Mouse (Mus musculus) liver, embryonic 16.5 days (tissue): ENCODE measurements around the gene 9230104L09Rik. TPM values are rescaled to one million over a fixed set of nuclear protein-coding genes. Genes with fewer than 3 reads are reported as not detected.

Experiments used
- ATAC-seq: fragments of 200-750 bp; cut with Nextera tagmentation; 2 replicates; pipeline ENCODE4 v1.8.0; 2017; ENCODE audit warnings: low read depth, mild to moderate bottlenecking, moderate number of reproducible peaks, moderate library complexity
- H3K27ac ChIP-seq: fragments of 300-500 bp; sonication (generic); 2 replicates; pipeline ENCODE4 v1.5.1; 2014; ENCODE audit warnings: mild to moderate bottlenecking, low read length
- H3K27me3 ChIP-seq: fragments of 300-500 bp; sonication (generic); 2 replicates; pipeline ENCODE4 v1.6.1; 2014; ENCODE audit warnings: low read depth, low read length, mixed read lengths; ENCODE audit not compliant: control insufficient read depth, insufficient read depth
- H3K36me3 ChIP-seq: fragments of 300-500 bp; sonication (generic); 2 replicates; pipeline ENCODE4 v1.6.1; 2014; ENCODE audit warnings: mild to moderate bottlenecking; ENCODE audit not compliant: control insufficient read depth, insufficient read depth
- H3K4me1 ChIP-seq: fragments of 300-500 bp; sonication (generic); 2 replicates; pipeline ENCODE4 v1.6.1; 2014; ENCODE audit warnings: low read depth, low read length, mixed read lengths; ENCODE audit not compliant: control insufficient read depth
- H3K4me2 ChIP-seq: fragments of 300-500 bp; sonication (generic); 2 replicates; pipeline ENCODE4 v1.6.1; 2014; ENCODE audit warnings: low read depth, low read length, mixed read lengths
- H3K4me3 ChIP-seq: fragments of 300-500 bp; sonication (generic); 2 replicates; pipeline ENCODE4 v1.5.1; 2014; ENCODE audit warnings: low read depth, mild to moderate bottlenecking, low read length
- H3K9ac ChIP-seq: fragments of 300-500 bp; sonication (generic); 2 replicates; pipeline ENCODE4 v1.6.1; 2014; ENCODE audit warnings: low read depth, low read length
- H3K9me3 ChIP-seq: fragments of 300-500 bp; sonication (generic); replicated peaks from 2 replicates; pipeline ENCODE4 v1.6.1; 2016; ENCODE audit warnings: low read length; ENCODE audit not compliant: control insufficient read depth
- WGBS: fragments of 180-500 bp; shearing (Covaris S2); extraction: QIAGEN DNeasy Blood & Tissue Kit; methylation state at CpG from one replicate; pipeline ENCODE4 v1.1.7; 2014; ENCODE audit not compliant: insufficient replicate concordance; 5-methylcytosine and 5-hydroxymethylcytosine counted together
- polyA plus RNA-seq: library from polyadenylated mRNA; unstranded; fragments of >200 nt; fragmentation: Nextera tagmentation; extraction: Ambion mirVana; gene quantifications from 2 replicates; pipeline ENCODE4 v1.2.1, GENCODE M21; 2015

9230104L09Rik gene
- polyA plus RNA-seq, 1 experiment from 2014 or later: not detected

GRCm38 (mm10) chr2:148868959-148869358 is 4.1 kb upstream of the 9230104L09Rik start:
- no peak for ATAC-seq
- no peak overlapping the region for H3K9ac ChIP-seq

GRCm38 (mm10) chr2:148861693-148862092 is 3.1 kb downstream of the 9230104L09Rik start:
- Histone ChIP-seq H3K4me1 (no peaks in the 10 kb centered on the region), H3K27ac (no peak overlapping the region), H3K27me3 (no peaks in the 10 kb centered on the region), H3K4me3 (no peak overlapping the region), H3K4me2 (no peak overlapping the region), H3K9ac (no peak overlapping the region), H3K9me3 (no peaks in the 10 kb centered on the region), H3K36me3 (no peaks in the 10 kb centered on the region)
- no peak for ATAC-seq

More at GRCm38 (mm10) chr2:148868959-148869358, 4.1 kb upstream of the 9230104L09Rik start:
- H3K4me1 ChIP-seq: peaks cover 1% of the 10 kb centered on the region
- no peak overlapping the region for H3K4me2 ChIP-seq
- no peak overlapping the region for H3K27ac ChIP-seq
- no peaks in the 10 kb centered on the region; the same call in 1 of the 2 replicates for H3K36me3 ChIP-seq
- H3K27me3 ChIP-seq: no peaks in the 10 kb centered on the region
- H3K4me3 ChIP-seq: no peak overlapping the region
- WGBS: 27% methylated on average over 1 of the region's 1 CpGs
- no peaks in the 10 kb centered on the region for H3K9me3 ChIP-seq

- Histone ChIP-seq H3K4me1 (no peaks in the 10 kb centered on the region), H3K27me3 (no peaks in the 10 kb centered on the region), H3K27ac (no peak overlapping the region), H3K36me3 (no peaks in the 10 kb centered on the region), H3K9ac (no peak overlapping the region), H3K4me3 (no peak overlapping the region), H3K9me3 (no peaks in the 10 kb centered on the region), H3K4me2 (no peak overlapping the region)
- WGBS: 69% methylated on average over 4 of the region's 4 CpGs
- no peak for ATAC-seq
Measured at GRCm38 (mm10) chr2:148860993-148861392, 3.8 kb downstream of the 9230104L09Rik start.

- Histone ChIP-seq H3K9ac (no peak overlapping the region), H3K27me3 (no peaks in the 10 kb centered on the region), H3K9me3 (no peaks in the 10 kb centered on the region), H3K27ac (no peak overlapping the region), H3K4me3 (no peak overlapping the region), H3K4me2 (no peak overlapping the region), H3K36me3 (no peaks in the 10 kb centered on the region), H3K4me1 (no peaks in the 10 kb centered on the region)
- WGBS: 62% methylated on average over 4 of the region's 4 CpGs
- no peak for ATAC-seq
Measured at GRCm38 (mm10) chr2:148857506-148857905, 7.3 kb downstream of the 9230104L09Rik start.

GRCm38 (mm10) chr2:148856630-148857400 is 8.0 kb downstream of the 9230104L09Rik start:
- WGBS: 25% methylated on average over 8 of the region's 8 CpGs
- Histone ChIP-seq H3K9me3 (no peaks in the 10 kb centered on the region), H3K27ac (no peak overlapping the region)

GRCm38 (mm10) chr2:148851116-148851906 is 13.5 kb downstream of the 9230104L09Rik start:
- Histone ChIP-seq H3K4me3 (no peak overlapping the region), H3K4me1 (no peaks in the 10 kb centered on the region), H3K9ac (no peak overlapping the region), H3K4me2 (no peak overlapping the region), H3K27me3 (no peaks in the 10 kb centered on the region), H3K36me3 (no peaks in the 10 kb centered on the region), H3K9me3 (no peaks in the 10 kb centered on the region), H3K27ac (no peak overlapping the region)
- ATAC-seq: peak; percentile 45; the same call in 1 of the 2 replicates
- WGBS: 33% methylated on average over 8 of the region's 8 CpGs

More at GRCm38 (mm10) chr2:148856630-148857400, 8.0 kb downstream of the 9230104L09Rik start:
- Histone ChIP-seq H3K9ac (no peak overlapping the region), H3K27me3 (no peaks in the 10 kb centered on the region), H3K4me2 (no peak overlapping the region), H3K4me1 (no peaks in the 10 kb centered on the region), H3K4me3 (no peak overlapping the region), H3K36me3 (no peaks in the 10 kb centered on the region)
- ATAC-seq: peak; percentile 7; the same call in 1 of the 2 replicates

GRCm38 (mm10) chr2:148839224-148839623 is 25.6 kb downstream of the 9230104L09Rik start:
- Histone ChIP-seq H3K36me3 (no peaks in the 10 kb centered on the region), H3K9me3 (no peaks in the 10 kb centered on the region), H3K9ac (no peak overlapping the region), H3K4me1 (no peaks in the 10 kb centered on the region), H3K4me3 (no peak overlapping the region), H3K4me2 (no peak overlapping the region), H3K27me3 (no peaks in the 10 kb centered on the region), H3K27ac (no peak overlapping the region)
- ATAC-seq: no peak
- WGBS: 39% methylated on average over 2 of the region's 2 CpGs

GRCm38 (mm10) chr2:148838075-148838777 is 26.6 kb downstream of the 9230104L09Rik start:
- no peak for ATAC-seq
- Histone ChIP-seq H3K27ac (no peak overlapping the region), H3K4me1 (no peaks in the 10 kb centered on the region), H3K4me2 (no peak overlapping the region), H3K36me3 (no peaks in the 10 kb centered on the region), H3K4me3 (no peak overlapping the region), H3K9ac (no peak overlapping the region), H3K9me3 (no peaks in the 10 kb centered on the region), H3K27me3 (no peaks in the 10 kb centered on the region)
- 65% methylated on average over 5 of the region's 5 CpGs for WGBS
